Mouse (Mus musculus) CH12F3 (cell line): ENCODE measurements around the gene Foxp1.

Experiments used
- in situ Hi-C: fragments of 300-500 bp; cut with MboI; formaldehyde crosslinking; loops from 2 replicates; pipeline ENCODE4 v1.14.3; 2020; ENCODE audit warnings: low sequenced_read_pairs

Foxp1 gene

GRCm38 (mm10) chr6:99189967-99190366, 332.6 kb downstream of the Foxp1 start:
- in situ Hi-C loops: no loop called here

GRCm38 (mm10) chr6:99188366-99189216, 333.9 kb downstream of the Foxp1 start:
- in situ Hi-C loops: no loop called here

- in situ Hi-C loops: no loop called here
Observed at GRCm38 (mm10) chr6:99187914-99188313, 334.6 kb downstream of the Foxp1 start.

- in situ Hi-C loops: no loop called here
Observed at GRCm38 (mm10) chr6:99187415-99187814, 335.1 kb downstream of the Foxp1 start.

- in situ Hi-C loops: no loop called here
Observed at GRCm38 (mm10) chr6:99186569-99186968, 336.0 kb downstream of the Foxp1 start.

- in situ Hi-C loops: no loop called here
Observed at GRCm38 (mm10) chr6:99185797-99186196, 336.7 kb downstream of the Foxp1 start.

- in situ Hi-C loops: no loop called here
Observed at GRCm38 (mm10) chr6:99184051-99184450, 338.5 kb downstream of the Foxp1 start.

- in situ Hi-C loops: no loop called here
Observed at GRCm38 (mm10) chr6:99182777-99183176, 339.7 kb downstream of the Foxp1 start.

GRCm38 (mm10) chr6:99176216-99176615, 346.3 kb downstream of the Foxp1 start:
- in situ Hi-C loops: no loop called here

- in situ Hi-C loops: no loop called here
Observed at GRCm38 (mm10) chr6:99175377-99175776, 347.1 kb downstream of the Foxp1 start.

- in situ Hi-C loops: no loop called here
Observed at GRCm38 (mm10) chr6:99173902-99174210, 348.7 kb downstream of the Foxp1 start.

- in situ Hi-C loops: no loop called here
Observed at GRCm38 (mm10) chr6:99173066-99173901, 349.2 kb downstream of the Foxp1 start.

GRCm38 (mm10) chr6:99172589-99172986, 349.9 kb downstream of the Foxp1 start:
- in situ Hi-C loops: no loop called here

- in situ Hi-C loops: no loop called here
Observed at GRCm38 (mm10) chr6:99171901-99172588, 350.5 kb downstream of the Foxp1 start.

GRCm38 (mm10) chr6:99171281-99171825, 351.2 kb downstream of the Foxp1 start:
- in situ Hi-C loops: no loop called here

- in situ Hi-C loops: no loop called here
Observed at GRCm38 (mm10) chr6:99168727-99169126, 353.8 kb downstream of the Foxp1 start.

- in situ Hi-C loops: no loop called here
Observed at GRCm38 (mm10) chr6:99167001-99167400, 355.5 kb downstream of the Foxp1 start.

- in situ Hi-C loops: no loop called here
Observed at GRCm38 (mm10) chr6:99166169-99166568, 356.4 kb downstream of the Foxp1 start.

GRCm38 (mm10) chr6:99164760-99165159, 357.8 kb downstream of the Foxp1 start:
- in situ Hi-C loops: no loop called here

- in situ Hi-C loops: no loop called here
Observed at GRCm38 (mm10) chr6:99162716-99163115, 359.8 kb downstream of the Foxp1 start.

GRCm38 (mm10) chr6:99160348-99160693, 362.2 kb downstream of the Foxp1 start:
- in situ Hi-C loops: no loop called here
